Comparison of ENCODE assay signal across 8 mouse cellular contexts in the genomic region with DNA sequence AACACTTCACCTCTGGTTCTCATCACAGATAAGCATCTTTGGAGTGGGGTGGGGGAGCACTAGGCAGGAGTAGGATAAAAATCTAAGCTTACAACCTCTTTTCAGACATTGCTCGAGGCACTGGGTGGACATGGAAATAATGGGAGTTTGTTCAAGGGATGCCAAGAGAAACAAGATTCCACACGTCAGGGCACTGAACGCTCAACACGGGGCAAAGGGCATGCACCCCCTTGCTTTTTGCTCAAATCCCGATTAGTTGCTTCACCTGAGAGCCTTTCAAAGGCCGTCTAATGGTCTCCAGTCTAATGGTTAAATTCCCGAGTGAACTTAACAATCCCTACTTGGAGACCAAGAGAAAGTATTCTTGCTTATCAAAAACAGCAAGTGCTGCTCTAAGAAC. TPM values are rescaled to one million over a fixed set of nuclear protein-coding genes. Genes with fewer than 3 reads are reported as not detected.
DNase-seq lines count a peak whose midpoint lies in the region; ATAC-seq and TF ChIP-seq lines count a peak whose summit lies in the region.

No protein-coding gene starts in this region.

- no peak for ATAC-seq in heart, embryonic 12.5 days (ENCODE audit: insufficient number of reproducible peaks, low FRiP score)
- ATAC-seq in forebrain, embryonic 14.5 days = no peak
- ATAC-seq in liver, embryonic 15.5 days (ENCODE audit: insufficient read depth) = no peak
- ATAC-seq in erythroid progenitor cell, adult 5-6 weeks (replicated peaks; ENCODE audit: low FRiP score, poor library complexity, severe bottlenecking) = no peak

- H3K9ac ChIP-seq in heart, embryonic 12.5 days = peak overlapping the region; percentile 94
- peak overlapping the region; percentile 93 for H3K9ac ChIP-seq in forebrain, embryonic 14.5 days (ENCODE audit: low read length)
- H3K9ac ChIP-seq in liver, embryonic 15.5 days = peak overlapping the region; percentile 99

- TF ChIP-seq CTCF in E14TG2a.4 (conservative IDR thresholded peaks at IDR 0.05; ENCODE audit: low read length) = no peak

- 18% methylated on average over 7 of the region's 7 CpGs for WGBS in heart, embryonic 12.5 days
- WGBS in forebrain, embryonic 14.5 days = 34% methylated on average over 7 of the region's 7 CpGs
- WGBS in liver, embryonic 15.5 days (ENCODE audit: insufficient replicate concordance) = 14% methylated on average over 7 of the region's 7 CpGs

- H3K4me2 ChIP-seq in heart, embryonic 12.5 days = peak overlapping the region; percentile 97
- H3K4me2 ChIP-seq in forebrain, embryonic 14.5 days (ENCODE audit: low read length) = peak overlapping the region; percentile 96
- H3K4me2 ChIP-seq in liver, embryonic 15.5 days = peak overlapping the region; percentile 91

- no peaks in the 10 kb centered on the region for H3K9me3 ChIP-seq in heart, embryonic 12.5 days (replicated peaks)
- H3K9me3 ChIP-seq in E14TG2a.4 (ENCODE audit: low read length) = no peaks in the 10 kb centered on the region
- no peaks in the 10 kb centered on the region for H3K9me3 ChIP-seq in forebrain, embryonic 14.5 days (replicated peaks; ENCODE audit: control insufficient read depth, low read length)
- H3K9me3 ChIP-seq in liver, embryonic 15.5 days (replicated peaks) = no peaks in the 10 kb centered on the region

- H3K4me1 ChIP-seq in heart, embryonic 12.5 days (replicated peaks) = peaks cover 31% of the 10 kb centered on the region
- peaks cover 67% of the 10 kb centered on the region for H3K4me1 ChIP-seq in E14TG2a.4 (replicated peaks; ENCODE audit: low read depth, low read length)
- peaks cover 18% of the 10 kb centered on the region for H3K4me1 ChIP-seq in forebrain, embryonic 14.5 days (ENCODE audit: control insufficient read depth, insufficient read depth, low read length)
- H3K4me1 ChIP-seq in liver, embryonic 15.5 days (replicated peaks) = peaks cover 62% of the 10 kb centered on the region

- H3K4me3 ChIP-seq in heart, embryonic 12.5 days = peak overlapping the region; percentile 84
- H3K4me3 ChIP-seq in E14TG2a.4 (replicated peaks; ENCODE audit: low read length) = peak overlapping the region; percentile 99
- peak overlapping the region; percentile 96 for H3K4me3 ChIP-seq in forebrain, embryonic 14.5 days (ENCODE audit: low read depth, low read length)
- H3K4me3 ChIP-seq in liver, embryonic 15.5 days (replicated peaks) = peak overlapping the region; percentile 94

- intact Hi-C loops in heart, postnatal 10 days (cut with DNase I) = no loop called here

- no peak for DNase-seq in heart, postnatal 10 days
- no peak for DNase-seq in forebrain, embryonic 14.5 days (ENCODE audit: low spot score)
- DNase-seq in natural killer cell, adult 2 months (ENCODE audit: low spot score in 2 of 2) = no peak
- DNase-seq in left cerebral cortex, adult 18-20 months (ENCODE audit: low spot score in 2 of 2) = no peak

- H3K27me3 ChIP-seq in heart, embryonic 12.5 days (replicated peaks) = no peaks in the 10 kb centered on the region
- H3K27me3 ChIP-seq in E14TG2a.4 (ENCODE audit: insufficient read depth, low read length) = no peaks in the 10 kb centered on the region
- no peaks in the 10 kb centered on the region for H3K27me3 ChIP-seq in forebrain, embryonic 14.5 days (replicated peaks; ENCODE audit: control insufficient read depth, insufficient read depth, low read length)
- H3K27me3 ChIP-seq in liver, embryonic 15.5 days = no peaks in the 10 kb centered on the region

- no peaks in the 10 kb centered on the region for H3K36me3 ChIP-seq in heart, embryonic 12.5 days
- H3K36me3 ChIP-seq in E14TG2a.4 (ENCODE audit: insufficient read depth, low read length) = peaks cover 10% of the 10 kb centered on the region
- no peaks in the 10 kb centered on the region for H3K36me3 ChIP-seq in forebrain, embryonic 14.5 days (ENCODE audit: control insufficient read depth, insufficient read depth, low read length)
- no peaks in the 10 kb centered on the region for H3K36me3 ChIP-seq in liver, embryonic 15.5 days (replicated peaks)

- peak overlapping the region; percentile 85 for H3K27ac ChIP-seq in heart, embryonic 12.5 days (ENCODE audit: poor library complexity, severe bottlenecking)
- H3K27ac ChIP-seq in forebrain, embryonic 14.5 days (ENCODE audit: low read depth, low read length) = no peak overlapping the region
- H3K27ac ChIP-seq in liver, embryonic 15.5 days (replicated peaks) = peak overlapping the region; percentile 93

RNA-seq across cellular contexts. Expression of a gene that starts 1.4 kb away (rescaled TPM):
- 14.8 and 15.1 TPM in 2 replicates for polyA plus RNA-seq in heart, embryonic 12.5 days (2016; fragmentation: Nextera tagmentation; extraction: Ambion mirVana)
- 100 to 1,000 TPM; 109 to 112 TPM for total RNA-seq in heart, postnatal 10 days (2021)
- polyA plus RNA-seq in forebrain, embryonic 14.5 days (2014; fragmentation: Nextera tagmentation; extraction: Ambion mirVana) = 9.8 and 10.2 TPM in 2 replicates
- polyA plus RNA-seq in liver, embryonic 15.5 days (2015; fragmentation: Nextera tagmentation; extraction: Ambion mirVana) = 13.3 and 18.2 TPM in 2 replicates
- total RNA-seq in left cerebral cortex, adult 18-20 months (2021) = 100 to 1,000 TPM; 221 to 223 TPM
- total RNA-seq in erythroid progenitor cell, adult 5-6 weeks (2015; ENCODE audit: low replicate concordance) = 66.7 and 69.2 TPM in 2 replicates
- 124 and 152 TPM in 2 replicates for total RNA-seq in erythroid progenitor cell, adult 5-6 weeks (2017; ENCODE audit: low replicate concordance)

RNA-seq across cellular contexts. Expression of a gene that starts 18.9 kb away (rescaled TPM):
- polyA plus RNA-seq in heart, embryonic 12.5 days (2016; fragmentation: Nextera tagmentation; extraction: Ambion mirVana) = 221 and 222 TPM in 2 replicates
- total RNA-seq in heart, postnatal 10 days (2021) = 10 to 100 TPM; 82.0 to 85.1 TPM
- 301 and 338 TPM in 2 replicates for polyA plus RNA-seq in forebrain, embryonic 14.5 days (2014; fragmentation: Nextera tagmentation; extraction: Ambion mirVana)
- polyA plus RNA-seq in liver, embryonic 15.5 days (2015; fragmentation: Nextera tagmentation; extraction: Ambion mirVana) = 115 and 125 TPM in 2 replicates
- total RNA-seq in left cerebral cortex, adult 18-20 months (2021) = 10 to 100 TPM; 43.5 to 44.7 TPM
- 69.2 and 80.1 TPM in 2 replicates for total RNA-seq in erythroid progenitor cell, adult 5-6 weeks (2015; ENCODE audit: low replicate concordance)
- 29.2 and 44.5 TPM in 2 replicates for total RNA-seq in erythroid progenitor cell, adult 5-6 weeks (2017; ENCODE audit: low replicate concordance)

RNA-seq across cellular contexts. Expression of a gene that starts 37.2 kb away (rescaled TPM):
- polyA plus RNA-seq in heart, embryonic 12.5 days (2016; fragmentation: Nextera tagmentation; extraction: Ambion mirVana) = 6.4 and 7.2 TPM in 2 replicates
- 10 to 100 TPM; 16.5 to 22.1 TPM for total RNA-seq in heart, postnatal 10 days (2021)
- polyA plus RNA-seq in forebrain, embryonic 14.5 days (2014; fragmentation: Nextera tagmentation; extraction: Ambion mirVana) = 4.3 and 5.3 TPM in 2 replicates
- polyA plus RNA-seq in liver, embryonic 15.5 days (2015; fragmentation: Nextera tagmentation; extraction: Ambion mirVana) = 2.2 and 2.5 TPM in 2 replicates
- total RNA-seq in left cerebral cortex, adult 18-20 months (2021) = 10 to 100 TPM; 21.3 to 23.3 TPM
- 2.9 and 11.2 TPM in 2 replicates for total RNA-seq in erythroid progenitor cell, adult 5-6 weeks (2015; ENCODE audit: low replicate concordance)
- 4.2 and 6.0 TPM in 2 replicates for total RNA-seq in erythroid progenitor cell, adult 5-6 weeks (2017; ENCODE audit: low replicate concordance)
